Mouse (Mus musculus) limb, embryonic 12.5 days (tissue): ENCODE measurements at regions not wholly inside any gene's neighbourhood (a gene's known extent, or its start where the extent isn't known, plus 50 kb on each side); places are given as distances from the start of the nearest gene placed in this dataset.

ENCODE experiments used
- ATAC-seq: fragments of 200-750 bp; cut with Nextera tagmentation; 2 replicates; pipeline ENCODE4 v1.8.0; 2017; ENCODE audit warnings: low read depth, moderate TSS enrichment; ENCODE audit not compliant: insufficient number of reproducible peaks, insufficient read depth, low FRiP score, low TSS enrichment
- H3K27ac ChIP-seq: fragments of 300-500 bp; sonication (generic); 2 replicates; pipeline ENCODE4 v1.5.1; 2016; ENCODE audit warnings: mild to moderate bottlenecking, moderate library complexity
- H3K27me3 ChIP-seq: fragments of 300-500 bp; sonication (generic); 2 replicates; pipeline ENCODE4 v1.6.1; 2016; ENCODE audit warnings: mild to moderate bottlenecking, moderate library complexity
- H3K36me3 ChIP-seq: fragments of 300-500 bp; sonication (generic); 2 replicates; pipeline ENCODE4 v1.6.1; 2016; ENCODE audit warnings: mild to moderate bottlenecking, moderate library complexity
- H3K4me1 ChIP-seq: fragments of 300-500 bp; sonication (generic); replicated peaks from 2 replicates; pipeline ENCODE4 v1.6.1; 2016
- H3K4me2 ChIP-seq: fragments of 300-500 bp; sonication (generic); 2 replicates; pipeline ENCODE4 v1.6.1; 2016; ENCODE audit warnings: mild to moderate bottlenecking, moderate library complexity
- H3K4me3 ChIP-seq: fragments of 300-500 bp; sonication (generic); replicated peaks from 2 replicates; pipeline ENCODE4 v1.5.1; 2016; ENCODE audit warnings: mild to moderate bottlenecking
- H3K9ac ChIP-seq: fragments of 300-500 bp; sonication (generic); replicated peaks from 2 replicates; pipeline ENCODE4 v1.6.1; 2016; ENCODE audit warnings: mild to moderate bottlenecking, moderate library complexity
- H3K9me3 ChIP-seq: fragments of 300-500 bp; sonication (generic); 2 replicates; pipeline ENCODE4 v1.6.1; 2016; ENCODE audit warnings: mild to moderate bottlenecking, moderate library complexity
- WGBS: fragments of 180-500 bp; shearing (Covaris S2); methylation state at CpG from one replicate; pipeline ENCODE4 v1.1.7; 2016; 5-methylcytosine and 5-hydroxymethylcytosine counted together

GRCm38 (mm10) chr10:83937168-83937567 is 214.5 kb downstream of the 1500009L16Rik start:
- H3K27ac ChIP-seq = no peak overlapping the region
- ATAC-seq = no peak
- H3K27me3 ChIP-seq = no peaks in the 10 kb centered on the region
- H3K4me1 ChIP-seq = 0 out of 2 replicates have a peak, but pooled peaks cover 4% of the 10 kb centered on the region
- no peaks in the 10 kb centered on the region for H3K9me3 ChIP-seq
- H3K4me3 ChIP-seq = no peak overlapping the region
- H3K9ac ChIP-seq = no peak overlapping the region
- 69% methylated on average over 9 of the region's 9 CpGs for WGBS
- H3K36me3 ChIP-seq = no peaks in the 10 kb centered on the region
- H3K4me2 ChIP-seq = no peak overlapping the region

- peaks cover 11% of the 10 kb centered on the region; the same call in 1 of the 2 replicates for H3K4me1 ChIP-seq
- no peaks in the 10 kb centered on the region for H3K9me3 ChIP-seq
- no peak overlapping the region for H3K9ac ChIP-seq
- no peak overlapping the region for H3K4me2 ChIP-seq
- H3K4me3 ChIP-seq = no peak overlapping the region
- WGBS = 30% methylated on average over 3 of the region's 3 CpGs
- H3K36me3 ChIP-seq = no peaks in the 10 kb centered on the region
- H3K27me3 ChIP-seq = no peaks in the 10 kb centered on the region
- no peak overlapping the region for H3K27ac ChIP-seq
- no peak for ATAC-seq
Measured at GRCm38 (mm10) chr10:83942101-83942500, 219.4 kb downstream of the 1500009L16Rik start.

DNA sequence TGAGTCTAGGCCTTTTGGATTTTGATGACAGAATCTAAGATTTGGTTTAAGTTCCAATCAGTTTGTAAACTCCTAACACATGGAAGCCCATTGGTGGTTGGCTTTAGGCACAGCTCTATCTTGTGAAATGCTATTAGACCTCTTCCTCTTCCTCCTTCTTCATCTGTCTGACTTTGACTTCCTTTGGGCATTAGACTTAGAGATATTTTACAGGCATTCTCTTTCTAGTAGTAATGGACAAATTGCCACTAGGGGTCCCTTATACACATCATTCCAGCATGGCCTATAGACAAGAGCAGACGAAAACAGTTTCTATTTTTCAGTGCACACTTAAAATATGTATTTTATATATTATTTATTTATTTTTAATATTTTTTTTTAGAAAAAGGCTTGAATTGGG is 221.5 kb downstream of the 1500009L16Rik start:
- WGBS = 82% methylated on average over 1 of the region's 1 CpGs
- no peaks in the 10 kb centered on the region for H3K9me3 ChIP-seq

GRCm38 (mm10) chr10:83944897-83945296 is 222.2 kb downstream of the 1500009L16Rik start:
- WGBS = 95% methylated on average over 10 of the region's 10 CpGs
- no peaks in the 10 kb centered on the region for H3K9me3 ChIP-seq
- H3K4me3 ChIP-seq = no peak overlapping the region

More for the DNA sequence above, 221.5 kb downstream of the 1500009L16Rik start:
- no peak for ATAC-seq
- Histone ChIP-seq H3K36me3 (no peaks in the 10 kb centered on the region), H3K9ac (no peak overlapping the region), H3K4me3 (no peak overlapping the region), H3K4me2 (no peak overlapping the region), H3K27ac (no peak overlapping the region), H3K4me1 (peaks cover 11% of the 10 kb centered on the region; the same call in 1 of the 2 replicates), H3K27me3 (no peaks in the 10 kb centered on the region)

DNA sequence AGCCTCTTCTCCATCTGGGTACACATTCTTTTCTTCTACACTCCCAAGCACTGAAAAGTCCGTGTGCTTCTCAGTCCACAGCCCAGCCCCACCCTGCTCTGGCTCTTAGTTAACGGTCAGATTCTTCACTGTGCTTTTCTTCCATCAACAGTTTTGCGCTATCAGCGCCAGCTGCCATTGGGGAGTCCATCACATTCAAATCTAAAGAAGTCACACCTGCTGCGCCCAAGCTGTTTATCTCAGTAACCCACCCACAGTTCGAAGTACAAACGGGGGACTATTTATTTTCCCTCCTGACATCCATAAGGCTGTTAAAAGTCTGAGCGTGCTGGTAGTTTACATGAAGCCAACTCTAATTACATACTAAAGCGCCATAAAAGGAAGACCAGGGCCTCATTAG is 222.8 kb downstream of the 1500009L16Rik start:
- no peaks in the 10 kb centered on the region for H3K27me3 ChIP-seq
- no peak for ATAC-seq
- H3K9ac ChIP-seq = no peak overlapping the region
- H3K36me3 ChIP-seq = no peaks in the 10 kb centered on the region
- H3K9me3 ChIP-seq = no peaks in the 10 kb centered on the region
- H3K27ac ChIP-seq = no peak overlapping the region
- H3K4me2 ChIP-seq = no peak overlapping the region
- H3K4me3 ChIP-seq = no peak overlapping the region
- 51% methylated on average over 9 of the region's 9 CpGs for WGBS
- peaks cover 11% of the 10 kb centered on the region; the same call in 1 of the 2 replicates for H3K4me1 ChIP-seq

More at GRCm38 (mm10) chr10:83944897-83945296, 222.2 kb downstream of the 1500009L16Rik start:
- Histone ChIP-seq H3K27ac (no peak overlapping the region), H3K4me1 (peaks cover 11% of the 10 kb centered on the region; the same call in 1 of the 2 replicates), H3K9ac (no peak overlapping the region), H3K4me2 (no peak overlapping the region), H3K36me3 (no peaks in the 10 kb centered on the region), H3K27me3 (no peaks in the 10 kb centered on the region)
- no peak for ATAC-seq

DNA sequence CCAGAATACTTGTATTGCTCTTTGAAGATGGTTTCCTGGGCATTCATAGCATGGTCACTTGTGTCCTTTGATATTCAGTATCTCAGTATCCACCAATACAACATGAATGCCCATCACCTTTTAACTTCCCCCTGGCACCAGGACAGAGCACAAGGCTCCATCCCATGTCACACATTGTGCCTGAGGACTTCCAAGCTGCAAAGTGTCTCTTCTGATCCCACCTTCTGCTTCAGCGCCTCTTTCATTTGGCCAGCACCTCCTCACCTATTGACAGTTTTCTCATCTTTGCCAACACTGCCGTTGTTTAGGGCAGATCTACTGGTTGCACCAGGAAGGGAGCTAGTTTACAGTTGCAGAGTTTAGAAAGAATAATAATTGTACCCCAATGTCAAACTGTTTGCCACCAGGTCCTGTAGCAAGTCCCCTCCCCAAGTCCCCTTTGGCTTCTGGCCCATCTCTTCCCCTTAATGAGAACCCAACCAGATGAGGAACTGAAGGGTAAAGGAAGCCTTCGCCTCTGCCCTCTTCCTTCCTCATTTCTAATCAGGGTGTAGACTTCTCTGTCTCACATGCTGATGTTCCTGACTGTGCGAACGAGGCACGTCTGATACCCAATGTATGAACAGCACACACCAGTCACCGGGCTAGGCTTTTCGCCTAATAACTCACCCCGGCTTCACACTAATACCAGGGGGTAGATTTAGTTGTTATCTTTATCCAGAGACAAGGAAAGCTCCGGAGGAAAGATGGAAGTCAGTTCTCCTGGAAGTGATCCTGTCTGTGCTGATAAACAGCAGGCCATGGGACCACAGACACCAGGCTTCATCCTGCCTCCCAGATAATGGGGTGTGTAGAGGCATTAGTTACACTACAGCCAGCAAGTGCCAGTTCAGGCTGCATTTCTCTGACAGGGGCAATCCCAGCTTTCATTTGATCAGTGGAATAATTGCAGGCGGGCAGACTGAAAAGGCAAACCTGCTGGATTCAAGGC is 223.8 kb downstream of the 1500009L16Rik start:
- H3K36me3 ChIP-seq = no peaks in the 10 kb centered on the region
- no peak for ATAC-seq
- H3K27ac ChIP-seq = no peak overlapping the region
- H3K9ac ChIP-seq = no peak overlapping the region
- H3K4me3 ChIP-seq = no peak overlapping the region
- H3K4me1 ChIP-seq = peaks cover 11% of the 10 kb centered on the region; the same call in 1 of the 2 replicates
- no peaks in the 10 kb centered on the region for H3K27me3 ChIP-seq
- no peak overlapping the region for H3K4me2 ChIP-seq
- WGBS = 75% methylated on average over 11 of the region's 11 CpGs
- no peaks in the 10 kb centered on the region for H3K9me3 ChIP-seq

GRCm38 (mm10) chr10:83957118-83957759 is 234.6 kb downstream of the 1500009L16Rik start:
- Histone ChIP-seq H3K4me1 (0 out of 2 replicates have a peak, but pooled peaks cover 6% of the 10 kb centered on the region), H3K9ac (no peak overlapping the region), H3K27me3 (0 out of 2 replicates have a peak, but pooled peaks cover 3% of the 10 kb centered on the region), H3K4me3 (no peak overlapping the region), H3K4me2 (no peak overlapping the region), H3K27ac (no peak overlapping the region), H3K36me3 (no peaks in the 10 kb centered on the region), H3K9me3 (no peaks in the 10 kb centered on the region)
- WGBS = 40% methylated on average over 18 of the region's 18 CpGs
- no peak for ATAC-seq

DNA sequence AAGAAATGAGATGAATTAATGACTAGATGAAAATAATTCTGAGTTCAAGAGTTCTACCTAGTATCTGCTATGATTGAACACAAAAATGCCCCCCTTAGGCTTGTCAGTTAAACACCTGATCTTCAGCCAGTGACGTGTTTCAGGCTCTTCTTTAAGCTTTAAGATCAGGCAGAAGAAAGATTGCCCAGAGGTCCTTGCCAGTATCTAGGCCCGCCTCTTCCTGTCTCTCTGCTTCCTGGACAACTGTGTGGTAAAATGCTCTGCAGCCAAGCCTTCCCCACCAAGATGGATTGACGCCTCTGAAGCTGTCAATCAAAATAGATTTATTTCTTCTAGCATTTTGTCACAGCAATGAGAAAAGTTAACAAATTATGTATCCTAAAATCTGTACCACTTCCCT is 235.7 kb downstream of the 1500009L16Rik start:
- 0 out of 2 replicates have a peak, but pooled peaks cover 3% of the 10 kb centered on the region for H3K27me3 ChIP-seq
- no peak overlapping the region for H3K4me2 ChIP-seq
- H3K9ac ChIP-seq = no peak overlapping the region
- H3K36me3 ChIP-seq = no peaks in the 10 kb centered on the region
- no peak for ATAC-seq
- no peaks in the 10 kb centered on the region for H3K9me3 ChIP-seq
- WGBS = 83% methylated on average over 3 of the region's 3 CpGs
- 0 out of 2 replicates have a peak, but pooled peaks cover 6% of the 10 kb centered on the region for H3K4me1 ChIP-seq
- H3K27ac ChIP-seq = no peak overlapping the region
- no peak overlapping the region for H3K4me3 ChIP-seq

- no peak for ATAC-seq
- 0 out of 2 replicates have a peak, but pooled peaks cover 7% of the 10 kb centered on the region for H3K27me3 ChIP-seq
- no peak overlapping the region for H3K4me3 ChIP-seq
- H3K36me3 ChIP-seq = no peaks in the 10 kb centered on the region
- H3K9me3 ChIP-seq = no peaks in the 10 kb centered on the region
- H3K9ac ChIP-seq = no peak overlapping the region
- 0 out of 2 replicates have a peak, but pooled peaks cover 6% of the 10 kb centered on the region for H3K4me1 ChIP-seq
- H3K27ac ChIP-seq = no peak overlapping the region
- H3K4me2 ChIP-seq = no peak overlapping the region
- 90% methylated on average over 2 of the region's 2 CpGs for WGBS
Measured at GRCm38 (mm10) chr10:83958826-83959225, 236.2 kb downstream of the 1500009L16Rik start.

DNA sequence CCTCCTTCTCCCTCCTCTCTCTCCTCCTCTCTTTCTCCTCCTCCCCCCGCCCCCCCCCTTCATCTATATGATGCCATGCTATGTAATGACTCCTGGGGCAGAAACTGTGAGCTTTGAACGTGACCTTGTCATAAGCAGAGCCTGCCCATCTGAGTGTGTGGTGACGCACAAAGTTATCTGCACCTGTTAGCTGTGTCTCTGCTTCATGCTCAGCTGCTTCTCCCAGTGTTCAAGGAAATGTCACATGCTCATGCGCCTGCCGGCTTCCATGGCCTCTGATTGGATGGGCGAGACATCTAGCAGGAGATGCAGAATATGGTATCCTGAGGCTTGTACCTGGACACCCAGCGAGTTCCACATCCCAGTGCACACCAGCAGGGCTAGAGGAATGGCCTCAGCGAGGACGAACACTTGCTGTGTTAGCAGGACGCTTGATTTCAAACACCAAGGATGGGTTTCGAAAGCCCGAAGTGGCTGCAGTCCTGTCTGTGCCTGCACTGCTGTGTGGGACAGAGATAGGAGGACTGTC is 240.6 kb downstream of the 1500009L16Rik start:
- no peaks in the 10 kb centered on the region for H3K36me3 ChIP-seq
- no peaks in the 10 kb centered on the region for H3K9me3 ChIP-seq
- H3K9ac ChIP-seq = no peak overlapping the region
- 0 out of 2 replicates have a peak, but pooled peaks cover 5% of the 10 kb centered on the region for H3K27me3 ChIP-seq
- H3K4me1 ChIP-seq = no peaks in the 10 kb centered on the region
- H3K27ac ChIP-seq = no peak overlapping the region
- H3K4me3 ChIP-seq = no peak overlapping the region
- no peak overlapping the region for H3K4me2 ChIP-seq
- ATAC-seq = no peak
- WGBS = 79% methylated on average over 12 of the region's 12 CpGs
